Mouse (Mus musculus) midbrain, embryonic 14.5 days (tissue): Measurements from ENCODE around the gene 0610030E20Rik. TPM values are rescaled to one million over a fixed set of nuclear protein-coding genes. Genes with fewer than 3 reads are reported as not detected.

ENCODE experiments used
- polyA plus RNA-seq: library from polyadenylated mRNA; unstranded; fragments of >200 nt; fragmentation: Nextera tagmentation; extraction: Ambion mirVana; gene quantifications from 2 replicates; pipeline ENCODE4 v1.2.1, GENCODE M21; 2014

The 0610030E20Rik gene
- polyA plus RNA-seq, 1 experiment from 2014 or later = 16.0 TPM

Other genes with a start within 250 kb of the 0610030E20Rik start
- 44.4 and 49.8 TPM in 2 replicates for gene St3gal5, start 249.7 kb upstream of the 0610030E20Rik start, polyA plus RNA-seq
- 1.8 and 2.4 TPM in 2 replicates for gene Atoh8, start 111.7 kb upstream of the 0610030E20Rik start, polyA plus RNA-seq
- not detected in 2 replicates for gene Sftpb, start 42.7 kb upstream of the 0610030E20Rik start, polyA plus RNA-seq
- 47.8 and 60.6 TPM in 2 replicates for gene Usp39, start 2.1 kb upstream of the 0610030E20Rik start, polyA plus RNA-seq
- 9.8 and 17.1 TPM in 2 replicates for gene Tmem150a, start 8.1 kb downstream of the 0610030E20Rik start, polyA plus RNA-seq
- gene Rnf181, start 19.6 kb downstream of the 0610030E20Rik start, polyA plus RNA-seq = 116 and 122 TPM in 2 replicates
- gene Vamp5, start 33.2 kb downstream of the 0610030E20Rik start, polyA plus RNA-seq = 3.2 and 15.2 TPM in 2 replicates
- gene Vamp8, start 43.4 kb downstream of the 0610030E20Rik start, polyA plus RNA-seq = 7.2 and 16.9 TPM in 2 replicates
- gene Ggcx, start 67.0 kb downstream of the 0610030E20Rik start, polyA plus RNA-seq = 5.8 and 8.0 TPM in 2 replicates
- 318 and 413 TPM in 2 replicates for gene Mat2a, start 92.2 kb downstream of the 0610030E20Rik start, polyA plus RNA-seq
- 0.98 and 1.1 TPM in 2 replicates for gene Sh2d6, start 174.4 kb downstream of the 0610030E20Rik start, polyA plus RNA-seq
- 3.3 and 8.6 TPM in 2 replicates for gene Capg, start 197.1 kb downstream of the 0610030E20Rik start, polyA plus RNA-seq